Mouse (Mus musculus): ENCODE results near the gene Chmp4b.

Chmp4b gene

DNA sequence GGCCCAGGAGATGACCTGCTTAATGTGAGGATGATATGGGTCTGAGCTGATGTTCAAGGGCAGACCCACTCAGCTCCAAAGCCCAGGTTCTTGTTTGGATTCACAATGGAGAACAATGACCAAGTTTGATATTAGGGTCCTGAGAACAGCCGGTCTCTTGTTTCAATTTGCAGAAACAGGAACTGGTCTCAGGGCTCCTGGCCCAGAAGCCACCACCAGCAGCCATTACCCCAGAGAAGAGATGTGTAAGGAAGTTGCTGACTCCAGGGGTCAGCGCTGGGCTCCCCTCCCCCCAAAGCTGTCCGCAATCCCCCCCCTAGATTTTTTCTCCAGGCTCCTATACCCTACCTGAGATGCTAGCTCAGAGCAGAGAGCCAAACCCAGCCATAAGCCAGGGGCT lies 62.5 kb downstream of the Chmp4b start:
- TF ChIP-seq GATA4 (IDR thresholded peaks at IDR 0.05; ENCODE audit: insufficient replicate concordance, low read length): no peak

DNA sequence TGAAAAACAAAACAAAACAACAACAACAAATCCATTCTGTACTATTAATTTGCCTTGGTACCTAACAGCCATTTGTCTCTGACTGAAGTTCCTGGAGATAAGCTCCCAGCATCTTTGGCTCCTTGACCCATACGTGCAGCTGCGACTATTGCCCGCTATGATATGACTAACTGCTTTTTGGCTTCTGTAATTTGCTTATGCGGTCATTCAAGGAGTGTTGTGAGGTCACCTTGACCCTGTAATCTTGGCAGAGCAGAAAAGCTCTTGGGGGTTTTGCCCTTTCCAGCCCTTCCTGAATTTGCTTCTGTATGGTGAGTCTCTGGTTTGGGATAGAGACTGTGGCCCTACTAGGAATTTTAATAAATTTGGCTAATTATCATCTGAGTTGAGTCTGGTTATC lies 65.1 kb downstream of the Chmp4b start:
- TF ChIP-seq GATA4 (IDR thresholded peaks at IDR 0.05; ENCODE audit: insufficient replicate concordance, low read length): no peak

GRCm38 (mm10) chr2:154717081-154717480 lies 65.6 kb downstream of the Chmp4b start:
- no peak for TF ChIP-seq GATA4 (IDR thresholded peaks at IDR 0.05; ENCODE audit: insufficient replicate concordance, low read length)

- no peak for TF ChIP-seq GATA4 (IDR thresholded peaks at IDR 0.05; ENCODE audit: insufficient replicate concordance, low read length)
Observed at GRCm38 (mm10) chr2:154718855-154719556, 67.5 kb downstream of the Chmp4b start.

GRCm38 (mm10) chr2:154720315-154720714 lies 68.8 kb downstream of the Chmp4b start:
- no peak for TF ChIP-seq GATA4 (IDR thresholded peaks at IDR 0.05; ENCODE audit: insufficient replicate concordance, low read length)

DNA sequence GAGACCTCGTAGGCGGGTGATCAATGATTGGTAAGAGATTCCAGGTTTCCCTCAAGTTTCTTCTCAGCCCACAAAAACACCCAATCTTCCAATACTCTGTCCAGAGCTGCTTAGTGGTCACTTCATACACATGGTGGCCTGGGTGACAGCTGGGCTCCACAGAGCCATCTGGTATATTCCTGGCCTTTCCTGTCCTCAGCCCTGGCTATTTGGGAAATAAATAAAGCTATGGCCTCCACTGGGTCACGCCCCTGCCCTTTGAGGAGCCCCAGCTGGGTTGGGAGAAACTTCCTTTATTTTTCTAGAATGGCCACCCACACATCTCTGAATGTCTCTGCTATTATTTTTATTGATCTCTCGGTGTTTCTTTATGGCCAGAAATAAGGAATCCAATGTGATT lies 72.0 kb downstream of the Chmp4b start:
- TF ChIP-seq GATA4 (IDR thresholded peaks at IDR 0.05; ENCODE audit: insufficient replicate concordance, low read length): no peak

DNA sequence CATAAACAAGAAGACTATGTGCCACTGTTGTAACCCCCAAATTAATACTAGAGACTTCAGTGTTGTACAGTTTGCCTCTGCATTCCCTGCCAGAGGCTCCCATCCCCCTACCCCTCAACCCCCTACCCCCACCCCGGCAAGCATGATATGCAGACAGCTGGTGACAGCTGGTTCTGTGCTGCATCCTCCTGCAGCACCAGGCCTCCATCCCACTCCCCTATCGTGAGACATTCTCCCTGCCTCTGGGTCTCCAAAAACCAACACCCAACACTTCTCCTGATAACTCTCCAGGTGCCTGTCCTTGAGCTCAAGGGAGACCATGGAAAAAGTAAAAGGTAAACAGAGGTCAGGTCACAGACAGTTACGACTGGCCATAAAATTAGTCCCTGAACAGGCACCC lies 78.2 kb downstream of the Chmp4b start:
- TF ChIP-seq GATA4 (IDR thresholded peaks at IDR 0.05; ENCODE audit: insufficient replicate concordance, low read length): no peak

DNA sequence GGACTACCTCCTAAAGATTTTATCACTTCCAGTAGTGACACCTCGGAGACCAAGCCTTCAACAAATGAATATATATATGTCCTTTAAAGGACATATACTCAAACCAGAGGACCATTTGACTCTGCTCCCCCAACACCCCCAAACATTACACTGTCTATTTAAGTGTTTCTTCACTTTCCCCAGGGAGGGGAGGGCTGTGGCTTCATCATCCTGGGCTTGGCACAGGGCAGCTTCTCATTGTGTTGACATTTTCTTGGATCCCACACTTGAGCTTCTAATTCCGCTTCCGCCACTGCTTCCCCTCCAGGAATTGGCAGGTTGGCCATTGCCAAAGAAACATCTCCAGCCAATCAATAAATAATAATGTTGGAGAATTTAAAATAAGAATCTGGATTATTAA lies 79.3 kb downstream of the Chmp4b start:
- no peak for TF ChIP-seq GATA4 (IDR thresholded peaks at IDR 0.05; ENCODE audit: insufficient replicate concordance, low read length)

GRCm38 (mm10) chr2:154731916-154732315 lies 80.4 kb downstream of the Chmp4b start:
- TF ChIP-seq GATA4 (IDR thresholded peaks at IDR 0.05; ENCODE audit: insufficient replicate concordance, low read length): no peak

DNA sequence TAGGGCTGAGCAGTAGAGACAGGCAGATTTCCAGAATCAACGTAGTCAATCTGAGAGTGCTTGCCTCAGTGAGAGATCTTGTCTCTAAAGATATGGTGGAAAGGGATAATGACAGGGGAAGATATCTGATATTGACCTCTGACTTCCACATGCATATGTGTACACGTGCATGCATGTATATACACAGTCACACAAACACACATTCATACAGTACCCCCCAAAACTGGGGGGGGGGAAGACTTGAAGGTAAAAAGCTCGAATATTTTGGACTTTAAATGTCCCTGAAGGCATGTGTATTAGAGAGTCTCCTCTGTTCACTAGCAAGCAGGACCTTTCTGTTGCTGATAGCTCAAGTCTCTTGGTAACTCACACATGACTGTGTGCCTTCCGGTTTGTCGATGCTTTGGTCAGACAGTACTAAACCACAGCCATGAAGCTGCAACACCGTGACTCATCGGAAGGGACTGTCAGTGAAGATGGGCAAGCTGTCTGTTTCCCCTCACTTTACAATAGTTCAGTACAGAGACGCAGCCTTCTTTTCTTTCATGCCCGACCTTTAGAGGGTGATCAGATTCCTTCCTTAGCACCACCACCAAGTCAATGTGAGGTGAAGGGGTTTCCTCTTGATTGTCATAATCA lies 81.1 kb downstream of the Chmp4b start:
- no peak for TF ChIP-seq GATA4 (IDR thresholded peaks at IDR 0.05; ENCODE audit: insufficient replicate concordance, low read length)

- TF ChIP-seq GATA4 (IDR thresholded peaks at IDR 0.05; ENCODE audit: insufficient replicate concordance, low read length): no peak
Observed at GRCm38 (mm10) chr2:154734977-154735376, 83.5 kb downstream of the Chmp4b start.

DNA sequence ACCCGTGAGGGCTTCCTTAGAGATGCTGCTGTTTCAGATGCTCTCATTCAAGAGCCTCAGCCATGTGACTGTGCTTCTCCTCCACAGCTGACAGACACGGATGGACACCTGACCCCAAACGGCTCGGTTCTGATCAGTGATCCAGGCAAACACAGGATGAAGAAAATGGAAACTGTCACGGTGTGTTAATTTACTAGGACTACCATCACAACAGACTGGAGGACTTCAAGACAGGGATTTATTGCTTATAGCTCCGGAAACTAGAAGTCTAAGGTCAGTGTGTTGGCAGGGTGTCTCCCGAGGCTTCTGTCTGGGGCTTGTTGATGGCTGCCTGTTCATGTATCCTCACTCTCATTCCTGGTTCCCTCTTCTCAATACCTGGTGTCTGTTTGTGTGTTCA lies 83.9 kb downstream of the Chmp4b start:
- no peak for TF ChIP-seq GATA4 (IDR thresholded peaks at IDR 0.05; ENCODE audit: insufficient replicate concordance, low read length)

DNA sequence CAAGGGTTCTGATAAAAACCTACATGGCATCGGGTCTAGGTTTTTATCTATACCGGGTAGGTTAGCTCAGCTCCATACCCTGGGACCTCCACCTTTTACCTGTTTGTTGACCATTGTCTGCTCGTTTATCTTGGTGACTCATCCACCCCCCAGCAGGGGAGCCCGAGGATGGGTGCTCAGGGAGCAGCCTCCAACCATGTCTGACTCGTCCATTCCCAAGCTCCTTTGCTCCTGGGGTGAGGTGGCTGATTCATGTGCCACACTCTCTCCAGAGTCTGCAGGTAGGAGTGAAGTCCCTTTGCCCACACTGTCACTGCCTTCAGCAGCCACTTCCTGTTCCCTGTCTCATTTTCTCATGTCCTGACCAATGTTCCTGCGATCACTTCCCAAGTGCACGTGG lies 84.5 kb downstream of the Chmp4b start:
- no peak for TF ChIP-seq GATA4 (IDR thresholded peaks at IDR 0.05; ENCODE audit: insufficient replicate concordance, low read length)

- TF ChIP-seq GATA4 (IDR thresholded peaks at IDR 0.05; ENCODE audit: insufficient replicate concordance, low read length): no peak
Observed at GRCm38 (mm10) chr2:154738621-154739020, 87.1 kb downstream of the Chmp4b start.

DNA sequence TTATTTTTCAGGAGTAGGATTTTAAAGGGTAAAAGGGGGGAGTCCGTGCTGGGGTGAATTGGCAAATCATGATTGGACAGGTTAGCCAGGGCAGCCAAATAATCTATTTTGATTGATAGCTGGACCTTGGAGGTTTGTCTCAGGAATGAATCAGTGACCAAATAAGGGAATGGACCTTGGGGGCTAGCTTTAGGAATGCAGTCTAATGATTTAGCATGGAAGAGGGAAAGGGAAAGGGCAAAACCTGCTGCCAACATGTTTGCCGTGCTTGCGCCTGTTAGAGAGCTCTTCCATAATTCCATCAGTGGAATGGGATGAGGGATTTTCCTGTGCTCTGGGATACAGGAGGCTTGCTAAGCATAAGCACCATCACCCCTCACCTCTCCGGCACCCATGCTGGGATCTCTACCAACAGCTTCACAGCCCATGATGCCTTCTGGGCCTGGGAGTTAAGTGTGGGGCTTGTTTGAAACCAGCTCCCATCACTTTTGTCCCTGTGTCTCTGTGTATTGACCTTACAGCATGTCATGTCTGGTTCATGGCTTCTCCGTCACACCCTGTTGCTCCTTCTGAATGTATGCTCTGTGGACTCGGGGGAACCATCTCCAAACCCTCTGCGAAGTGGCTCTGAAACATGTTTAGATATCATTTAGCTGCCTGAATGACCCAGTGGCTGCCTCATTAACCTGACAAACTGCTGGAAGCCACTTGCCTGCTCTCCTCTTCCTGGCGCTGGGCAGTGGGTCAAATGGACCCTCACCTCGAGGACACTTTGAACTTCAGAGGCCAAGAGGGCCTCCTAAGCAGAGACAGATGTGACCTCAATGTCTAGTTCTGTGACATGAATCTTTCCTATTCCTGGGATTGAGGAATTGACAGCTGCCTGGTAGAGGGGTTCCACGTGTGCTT lies 91.7 kb downstream of the Chmp4b start:
- no peak for TF ChIP-seq GATA4 (IDR thresholded peaks at IDR 0.05; ENCODE audit: insufficient replicate concordance, low read length)

DNA sequence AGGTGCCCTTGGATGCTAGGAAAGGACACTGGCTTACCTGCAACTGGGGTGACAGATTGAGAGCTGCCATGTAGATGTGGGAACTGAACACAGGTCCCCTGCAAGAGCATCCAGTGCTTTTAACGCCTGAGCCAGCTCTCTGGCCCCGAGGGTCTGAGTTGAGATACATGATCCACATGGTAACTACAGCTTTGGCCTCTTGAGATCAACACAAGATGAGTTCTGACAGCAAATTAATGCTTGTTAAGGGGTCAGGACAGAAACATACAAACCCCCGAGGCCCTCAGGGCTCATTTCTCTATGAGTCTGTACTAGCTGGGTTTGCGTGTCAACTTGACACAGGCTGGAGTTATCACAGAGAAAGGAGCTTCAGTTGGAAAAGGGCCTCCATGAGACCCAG lies 92.4 kb downstream of the Chmp4b start:
- no peak for TF ChIP-seq GATA4 (IDR thresholded peaks at IDR 0.05; ENCODE audit: insufficient replicate concordance, low read length)

Data from liver, adult (tissue).